Mouse (Mus musculus) hindbrain, postnatal 0 days (tissue): ENCODE data around the gene Ccnd1. TPM values are rescaled to one million over a fixed set of nuclear protein-coding genes. Genes with fewer than 3 reads are reported as not detected.

Source experiments
- ATAC-seq: fragments of 200-750 bp; cut with Nextera tagmentation; 2 replicates; pipeline ENCODE4 v1.8.0; 2017; ENCODE audit warnings: mild to moderate bottlenecking, moderate TSS enrichment, moderate library complexity
- DNase-seq: peaks from one replicate; pipeline ENCODE4 v3.0.0-alpha.2; 2015; ENCODE audit warnings: low spot score
- H3K27ac ChIP-seq: fragments of 300-500 bp; sonication (generic); 2 replicates; pipeline ENCODE4 v1.5.1; 2014; ENCODE audit warnings: mild to moderate bottlenecking
- H3K27me3 ChIP-seq: fragments of 300-500 bp; sonication (generic); 2 replicates; pipeline ENCODE4 v1.6.1; 2014; ENCODE audit warnings: low read length, mixed read lengths; ENCODE audit not compliant: insufficient read depth
- H3K36me3 ChIP-seq: fragments of 300-500 bp; sonication (generic); 2 replicates; pipeline ENCODE4 v1.6.1; 2014; ENCODE audit warnings: low read length, mixed read lengths; ENCODE audit not compliant: insufficient read depth
- H3K4me1 ChIP-seq: fragments of 300-500 bp; sonication (generic); 2 replicates; pipeline ENCODE4 v1.6.1; 2014; ENCODE audit warnings: antibody characterized with exemption, low read length, mixed read lengths; ENCODE audit not compliant: insufficient read depth
- H3K4me2 ChIP-seq: fragments of 300-500 bp; sonication (generic); 2 replicates; pipeline ENCODE4 v1.6.1; 2014; ENCODE audit warnings: low read depth, mild to moderate bottlenecking, low read length, moderate library complexity, mixed read lengths
- H3K4me3 ChIP-seq: fragments of 300-500 bp; sonication (generic); 2 replicates; pipeline ENCODE4 v1.5.1; 2014; ENCODE audit warnings: low read length
- H3K9ac ChIP-seq: fragments of 300-500 bp; sonication (generic); replicated peaks from 2 replicates; pipeline ENCODE4 v1.6.1; 2014; ENCODE audit warnings: mild to moderate bottlenecking, low read length, moderate library complexity, mixed read lengths
- H3K9me3 ChIP-seq: fragments of 300-500 bp; sonication (generic); 2 replicates; pipeline ENCODE4 v1.6.1; 2016; ENCODE audit warnings: low read length, mixed read lengths
- CTCF ChIP-seq: IDR thresholded peaks from 2 replicates; pipeline ENCODE4 v1.5.1; 2016; ENCODE audit warnings: antibody characterized with exemption, control low read depth, low read depth
- WGBS: fragments of 180-500 bp; shearing (Covaris S2); extraction: QIAGEN DNeasy Blood & Tissue Kit; methylation state at CpG from one replicate; pipeline ENCODE4 v1.1.7; 2014; 5-methylcytosine and 5-hydroxymethylcytosine counted together
- polyA plus RNA-seq: library from polyadenylated mRNA; unstranded; fragments of >200 nt; fragmentation: Nextera tagmentation; extraction: Ambion mirVana; gene quantifications from 2 replicates; pipeline ENCODE4 v1.2.1, GENCODE M21; 2015
- total RNA-seq: library from RNA; depleted of rRNA; stranded (reverse); fragments of >200 nt; gene quantifications from 2 replicates; pipeline ENCODE4 v1.2.3, GENCODE M21; 2014

Gene Ccnd1
- total and polyA plus RNA-seq, 2 experiments from 2014 or later: 42.8 to 67.8 TPM

GRCm38 (mm10) chr7:144928889-144929210 is 10.9 kb downstream of the Ccnd1 start:
- Histone ChIP-seq H3K9ac (no peak overlapping the region), H3K27ac (no peak overlapping the region), H3K36me3 (peaks cover 6% of the 10 kb centered on the region; the same call in 1 of the 2 replicates), H3K27me3 (no peaks in the 10 kb centered on the region), H3K4me2 (no peak overlapping the region), H3K4me1 (no peaks in the 10 kb centered on the region), H3K9me3 (no peaks in the 10 kb centered on the region), H3K4me3 (no peak overlapping the region)
- no peak for TF ChIP-seq CTCF
- ATAC-seq (no peak), DNase-seq (no peak)
- WGBS: 82% methylated on average over 6 of the region's 6 CpGs

- Histone ChIP-seq H3K4me1 (no peaks in the 10 kb centered on the region), H3K4me3 (no peak overlapping the region), H3K9ac (no peak overlapping the region), H3K27me3 (no peaks in the 10 kb centered on the region), H3K36me3 (peaks cover 4% of the 10 kb centered on the region; the same call in 1 of the 2 replicates), H3K9me3 (no peaks in the 10 kb centered on the region), H3K4me2 (no peak overlapping the region), H3K27ac (no peak overlapping the region)
- no peak for TF ChIP-seq CTCF
- 70% methylated on average over 4 of the region's 4 CpGs for WGBS
- ATAC-seq (no peak), DNase-seq (no peak)
Measured at GRCm38 (mm10) chr7:144928009-144928888, 11.5 kb downstream of the Ccnd1 start.

GRCm38 (mm10) chr7:144927591-144927990 is 12.1 kb downstream of the Ccnd1 start:
- H3K4me2 ChIP-seq: no peak overlapping the region
- H3K27me3 ChIP-seq: no peaks in the 10 kb centered on the region
- 68% methylated on average over 2 of the region's 2 CpGs for WGBS
- no peak for TF ChIP-seq CTCF
- no peaks in the 10 kb centered on the region for H3K36me3 ChIP-seq
- no peak for DNase-seq
- no peak overlapping the region for H3K9ac ChIP-seq
- no peak overlapping the region for H3K27ac ChIP-seq
- H3K4me3 ChIP-seq: no peak overlapping the region
- no peak for ATAC-seq
- H3K9me3 ChIP-seq: no peaks in the 10 kb centered on the region
- H3K4me1 ChIP-seq: no peaks in the 10 kb centered on the region

GRCm38 (mm10) chr7:144918823-144919222 is 20.9 kb downstream of the Ccnd1 start:
- Histone ChIP-seq H3K9ac (no peak overlapping the region), H3K4me2 (no peak overlapping the region), H3K4me1 (peaks cover 7% of the 10 kb centered on the region), H3K4me3 (no peak overlapping the region), H3K27ac (no peak overlapping the region), H3K36me3 (peaks cover 29% of the 10 kb centered on the region), H3K27me3 (no peaks in the 10 kb centered on the region), H3K9me3 (no peaks in the 10 kb centered on the region)
- TF ChIP-seq CTCF: peak; percentile 72
- DNase-seq (no peak), ATAC-seq (no peak)
- 78% methylated on average over 1 of the region's 1 CpGs for WGBS

- under 1% methylated on average over 55 of the region's 55 CpGs for WGBS
- Histone ChIP-seq H3K36me3 (peaks cover 19% of the 10 kb centered on the region), H3K27ac (peak within 1 kb of the TSS; percentile 78), H3K4me3 (peak within 1 kb of the TSS; percentile 86), H3K9ac (peak within 1 kb of the TSS; percentile 75), H3K27me3 (no peaks in the 10 kb centered on the region), H3K4me1 (peaks cover 7% of the 10 kb centered on the region), H3K9me3 (no peaks in the 10 kb centered on the region), H3K4me2 (peak within 1 kb of the TSS; percentile 98)
- ATAC-seq (peak; percentile 95), DNase-seq (peak; percentile 96)
- TF ChIP-seq CTCF: no peak
Measured at GRCm38 (mm10) chr7:144914948-144915750, 24.6 kb downstream of the Ccnd1 start, which contains the start of gene LTO1. TSS of gene LTO1 (plus strand) at chr7:144915100.

- Histone ChIP-seq H3K9me3 (no peaks in the 10 kb centered on the region), H3K27ac (peak overlapping the region; percentile 78), H3K4me1 (peaks cover 7% of the 10 kb centered on the region), H3K4me2 (peak overlapping the region; percentile 98), H3K4me3 (peak overlapping the region; percentile 86), H3K9ac (peak overlapping the region; percentile 75; the same call in 1 of the 2 replicates), H3K27me3 (no peaks in the 10 kb centered on the region), H3K36me3 (peaks cover 12% of the 10 kb centered on the region; the same call in 1 of the 2 replicates)
- ATAC-seq (peak; percentile 92), DNase-seq (peak; percentile 75)
- 8% methylated on average over 17 of the region's 17 CpGs for WGBS
- peak; percentile 51 for TF ChIP-seq CTCF
Measured at GRCm38 (mm10) chr7:144914296-144914947, 25.3 kb downstream of the Ccnd1 start.
